Mouse (Mus musculus): ENCODE results near the gene Eef2. TPM values are rescaled to one million over a fixed set of nuclear protein-coding genes. Genes with fewer than 3 reads are reported as not detected.
A peak's percentile ranks its signal among the peaks of the same experiment; 100 is the strongest.

Eef2 gene
- total and polyA plus RNA-seq, 3 experiments: 1,752 to 4,660 (median 2,649) TPM

DNA sequence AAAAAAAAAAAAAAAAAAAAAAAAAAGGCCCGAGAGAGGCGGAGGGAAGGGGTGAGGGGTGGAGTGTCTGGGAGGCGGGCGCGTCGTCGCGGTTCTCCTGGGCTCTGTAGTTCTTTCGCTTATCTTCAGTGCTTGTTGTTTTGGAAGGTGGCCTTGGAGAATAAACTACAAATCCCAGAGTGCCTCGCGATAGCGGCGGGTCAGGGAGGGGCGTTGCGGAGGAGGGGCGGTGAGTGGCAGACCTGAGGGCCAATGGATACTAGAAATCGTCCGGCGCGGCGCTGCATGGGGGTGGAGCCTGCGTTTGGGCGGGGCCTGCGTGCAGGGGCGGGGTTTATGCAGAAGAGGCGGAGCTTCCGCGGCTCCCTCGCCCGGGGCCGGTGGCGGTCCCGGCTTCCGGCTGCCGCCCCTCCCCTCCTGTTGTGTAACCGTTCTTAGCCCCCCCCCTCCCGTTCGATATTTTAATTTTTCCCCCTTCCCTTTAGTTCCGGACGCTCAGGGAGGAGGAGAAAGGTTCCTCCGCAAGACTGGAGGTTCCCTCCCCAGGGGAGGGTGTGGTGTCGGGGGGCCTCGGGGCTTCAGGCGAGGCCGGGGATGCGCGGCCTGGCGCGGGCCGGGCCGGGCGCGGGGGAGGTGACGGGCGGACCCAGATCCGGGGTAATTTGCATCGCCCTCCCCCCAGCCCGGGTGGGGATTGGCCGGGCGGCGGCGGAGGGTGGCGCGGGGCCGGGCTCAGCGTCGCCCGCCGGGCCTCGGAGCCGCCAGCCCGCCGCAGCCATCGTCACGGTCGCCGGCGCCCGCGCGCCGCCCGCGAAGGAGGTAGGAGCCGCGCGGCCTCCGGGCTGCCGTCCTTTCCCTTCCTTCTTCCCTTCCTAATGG, 38.9 kb upstream of the Eef2 start (continued):
- no peak for TF ChIP-seq E2F4 (IDR thresholded peaks at IDR 0.05; ENCODE audit: insufficient replicate concordance, low read depth, low read length)
- peak; percentile 37; the same call in 1 of the 2 replicates for TF ChIP-seq GABPA (IDR thresholded peaks at IDR 0.05; ENCODE audit: insufficient replicate concordance, low read depth, low read length)
- no peak for TF ChIP-seq USF1 (IDR thresholded peaks at IDR 0.05; ENCODE audit: low read depth, low read length)
- 0 out of 2 replicates have a peak, but pooled peaks have one; percentile 23 for TF ChIP-seq RCOR1 (conservative IDR thresholded peaks at IDR 0.05; ENCODE audit: low read depth, low read length)
- TF ChIP-seq CHD1 (IDR thresholded peaks at IDR 0.05; ENCODE audit: low read depth, low read length): no peak
- TF ChIP-seq PAX5 (IDR thresholded peaks at IDR 0.05; ENCODE audit: low read length): no peak
- peak; percentile 98 for TF ChIP-seq MAZ (IDR thresholded peaks at IDR 0.05; ENCODE audit: low read depth, low read length)
- peak; percentile 64; the same call in 1 of the 2 replicates for TF ChIP-seq NELFE (IDR thresholded peaks at IDR 0.05; ENCODE audit: low read depth, low read length)
- TF ChIP-seq EP300 (IDR thresholded peaks at IDR 0.05; ENCODE audit: low read length): no peak
- peak; percentile 77 for TF ChIP-seq CHD2 (IDR thresholded peaks at IDR 0.05; ENCODE audit: low read length)
- TF ChIP-seq JUND (conservative IDR thresholded peaks at IDR 0.05; ENCODE audit: low read depth, low read length): no peak
- TF ChIP-seq USF2 (conservative IDR thresholded peaks at IDR 0.05; ENCODE audit: low read depth, low read length): no peak
- TF ChIP-seq KAT2A (IDR thresholded peaks at IDR 0.05; ENCODE audit: insufficient replicate concordance, low read length): peak; percentile 87; the same call in 1 of the 2 replicates
- no peak for TF ChIP-seq CTCF (conservative IDR thresholded peaks at IDR 0.05 in 1 of 2, IDR thresholded peaks at IDR 0.05 in 1 of 2; ENCODE audit: low read depth in 2 of 2, low read length in 2 of 2)
- TF ChIP-seq ZKSCAN1 (IDR thresholded peaks at IDR 0.05; ENCODE audit: borderline replicate concordance, low read depth, low read length): peak; percentile 46; the same call in 1 of the 2 replicates
- no peak for TF ChIP-seq ZC3H11A (IDR thresholded peaks at IDR 0.05; ENCODE audit: low read depth, low read length)
- no peak for TF ChIP-seq NRF1 (IDR thresholded peaks at IDR 0.05; ENCODE audit: low read depth, low read length)
- no peak for TF ChIP-seq POLR2AphosphoS2 (IDR thresholded peaks at IDR 0.05; ENCODE audit: low read depth, low read length)
- no peak for TF ChIP-seq MAFK (IDR thresholded peaks at IDR 0.05; ENCODE audit: insufficient replicate concordance, low read length)
- no peak; the same call in 1 of the 2 replicates for TF ChIP-seq BHLHE40 (IDR thresholded peaks at IDR 0.05; ENCODE audit: low read depth, low read length)

DNA sequence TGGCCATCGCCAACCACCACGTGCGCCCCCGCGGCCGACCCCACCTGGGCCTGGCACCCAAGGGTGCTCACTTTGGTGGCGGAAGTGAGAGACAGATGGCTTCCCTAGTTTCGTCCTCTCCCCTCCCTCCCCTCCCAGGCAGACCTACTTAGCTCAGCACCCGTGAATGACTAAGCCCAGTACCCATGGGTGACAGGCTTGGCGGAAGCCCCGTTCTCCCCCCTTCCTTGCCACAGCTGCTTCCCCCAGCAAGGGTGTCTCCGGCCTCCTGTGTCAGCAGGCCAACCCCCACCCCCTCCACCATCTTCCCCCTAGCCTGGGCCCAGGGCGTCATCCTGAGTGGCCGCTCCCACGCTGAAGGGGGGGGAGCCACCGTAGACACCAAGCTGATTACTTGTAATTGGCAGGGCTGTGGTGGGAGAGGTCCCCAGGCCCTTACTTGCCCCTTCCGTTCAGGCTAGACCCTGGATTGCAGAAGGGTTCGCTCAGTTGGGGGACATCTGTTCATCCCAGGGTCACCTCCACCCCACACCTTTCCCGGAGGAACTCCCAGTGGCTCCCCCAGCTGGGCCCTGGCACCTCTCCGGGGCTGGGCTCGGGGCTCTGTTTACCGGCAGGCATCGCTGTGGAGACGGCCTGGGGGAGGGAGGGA, 38.2 kb upstream of the Eef2 start:
- H3K4me1 ChIP-seq (ENCODE audit: control insufficient read depth in 1 of 2, insufficient read depth in 2 of 2): peaks cover 24 to 60% of the 10 kb centered on the region in 2 experiments
- in situ Hi-C loops (cut with MboI; ENCODE audit: low pct_ligation_motif_present, low pct_unique_long_range_greater_than_20kb, low sequenced_read_pairs) (no loop called here), dilution Hi-C loops (cut with MboI; ENCODE audit: extremely low pct_ligation_motif_present, extremely low pct_unique_long_range_greater_than_20kb, low sequenced_read_pairs) (no loop called here)
- no peaks in the 10 kb centered on the region for H3K27me3 ChIP-seq (replicated peaks)
- H3K4me3 ChIP-seq (replicated peaks in 1 of 3; ENCODE audit: low read depth in 2 of 3, low read length in 2 of 3, poor library complexity in 1 of 3): peak overlapping the region; percentile 77 to 90 (median 85)
- H3K27ac ChIP-seq (ENCODE audit: insufficient read depth, low read depth): peak overlapping the region; percentile 82
- H3K9me3 ChIP-seq (replicated peaks; ENCODE audit: low read length): no peaks in the 10 kb centered on the region
- H3K9ac ChIP-seq (ENCODE audit: insufficient read depth, low read depth): peak overlapping the region; percentile 96
- peak overlapping the region; percentile 77 for H3K4me2 ChIP-seq (ENCODE audit: insufficient read depth, low read depth, poor library complexity, severe bottlenecking)
- peak; percentile 80 for DNase-seq (ENCODE audit: extremely low read depth)
- H3K79me2 ChIP-seq (replicated peaks; ENCODE audit: control insufficient read depth, extremely low read depth, insufficient read depth, poor library complexity, severe bottlenecking): peaks cover 54% of the 10 kb centered on the region
- H3K36me3 ChIP-seq (replicated peaks in 1 of 2; ENCODE audit: control insufficient read depth in 1 of 2, insufficient read depth in 1 of 2, low read length in 1 of 2): peaks cover under 1 to 30% of the 10 kb centered on the region in 2 experiments
- no peak for TF ChIP-seq TBP (conservative IDR thresholded peaks at IDR 0.05; ENCODE audit: low read depth, low read length)
- TF ChIP-seq BHLHE40 (IDR thresholded peaks at IDR 0.05; ENCODE audit: low read depth, low read length): peak; percentile 30; the same call in 1 of the 2 replicates
- 0 out of 2 replicates have a peak, but pooled peaks have one; percentile 21 for TF ChIP-seq NRF1 (IDR thresholded peaks at IDR 0.05; ENCODE audit: low read depth, low read length)
- TF ChIP-seq PAX5 (IDR thresholded peaks at IDR 0.05; ENCODE audit: low read length): no peak
- no peak for TF ChIP-seq KAT2A (IDR thresholded peaks at IDR 0.05; ENCODE audit: insufficient replicate concordance, low read length)
- TF ChIP-seq ZNF384 (IDR thresholded peaks at IDR 0.05; ENCODE audit: low read depth, low read length): no peak
- TF ChIP-seq RAD21 (IDR thresholded peaks at IDR 0.05; ENCODE audit: low read depth, low read length): no peak
- no peak for TF ChIP-seq POLR2AphosphoS2 (IDR thresholded peaks at IDR 0.05; ENCODE audit: low read depth, low read length)
- TF ChIP-seq UBTF (IDR thresholded peaks at IDR 0.05; ENCODE audit: low read depth, low read length): no peak
- no peak for TF ChIP-seq JUND (conservative IDR thresholded peaks at IDR 0.05; ENCODE audit: low read depth, low read length)
- peak; percentile 63; the same call in 1 of the 2 replicates for TF ChIP-seq CHD2 (IDR thresholded peaks at IDR 0.05; ENCODE audit: low read length)
- no peak for TF ChIP-seq ZC3H11A (IDR thresholded peaks at IDR 0.05; ENCODE audit: low read depth, low read length)
- peak; percentile 39; the same call in 1 of the 2 replicates for TF ChIP-seq TCF12 (IDR thresholded peaks at IDR 0.05; ENCODE audit: low read depth, low read length)
- TF ChIP-seq MAX (IDR thresholded peaks at IDR 0.05; ENCODE audit: low read length): peak; percentile 73; the same call in 1 of the 2 replicates
- peak; percentile 81 for TF ChIP-seq MAZ (IDR thresholded peaks at IDR 0.05; ENCODE audit: low read depth, low read length)
- TF ChIP-seq USF2 (conservative IDR thresholded peaks at IDR 0.05; ENCODE audit: low read depth, low read length): no peak
- no peak for TF ChIP-seq JUN (IDR thresholded peaks at IDR 0.05; ENCODE audit: insufficient read depth, low read depth, low read length)
- no peak for TF ChIP-seq MAFK (IDR thresholded peaks at IDR 0.05; ENCODE audit: insufficient replicate concordance, low read length)
- no peak for TF ChIP-seq HCFC1 (IDR thresholded peaks at IDR 0.05; ENCODE audit: low read depth, low read length)
- no peak for TF ChIP-seq USF1 (IDR thresholded peaks at IDR 0.05; ENCODE audit: low read depth, low read length)
- TF ChIP-seq ZKSCAN1 (IDR thresholded peaks at IDR 0.05; ENCODE audit: borderline replicate concordance, low read depth, low read length): no peak
- TF ChIP-seq SMC3 (IDR thresholded peaks at IDR 0.05; ENCODE audit: low read depth, low read length): no peak
- no peak for TF ChIP-seq CTCF (conservative IDR thresholded peaks at IDR 0.05 in 1 of 2, IDR thresholded peaks at IDR 0.05 in 1 of 2; ENCODE audit: low read depth in 2 of 2, low read length in 2 of 2)
- no peak for TF ChIP-seq MEF2A (IDR thresholded peaks at IDR 0.05; ENCODE audit: borderline replicate concordance, low read depth, low read length)
